Mouse (Mus musculus) erythroblast, embryonic 14.5 days (primary cell): ENCODE measurements around the gene Ppp3ca. TPM values are rescaled to one million over a fixed set of nuclear protein-coding genes. Genes with fewer than 3 reads are reported as not detected.

Source experiments
- H3K27me3 ChIP-seq: 2 replicates; pipeline ENCODE4 v1.6.1; 2012; ENCODE audit warnings: inconsistent platforms; ENCODE audit not compliant: control insufficient read depth
- H3K36me3 ChIP-seq: 2 replicates; pipeline ENCODE4 v1.6.1; 2012; ENCODE audit warnings: mild to moderate bottlenecking, inconsistent platforms; ENCODE audit not compliant: control insufficient read depth
- H3K4me1 ChIP-seq: 2 replicates; pipeline ENCODE4 v1.6.1; 2012; ENCODE audit warnings: inconsistent platforms; ENCODE audit not compliant: control insufficient read depth
- H3K4me3 ChIP-seq: replicated peaks from 2 replicates; pipeline ENCODE3; 2012; ENCODE audit warnings: moderate library complexity, mild to moderate bottlenecking, inconsistent platforms
- H3K9me3 ChIP-seq: 2 replicates; pipeline ENCODE4 v1.6.1; 2012; ENCODE audit warnings: low read length, inconsistent platforms, mixed read lengths; ENCODE audit not compliant: control insufficient read depth
- GATA1 ChIP-seq: IDR thresholded peaks from 2 replicates; pipeline ENCODE4 v1.6.1; 2012; ENCODE audit warnings: low read length, inconsistent platforms, mixed read lengths
- TAL1 ChIP-seq: IDR thresholded peaks from 3 replicates; pipeline ENCODE4 v1.6.1; 2012; ENCODE audit warnings: low read length, inconsistent platforms, mixed read lengths
- polyA plus RNA-seq: library from polyadenylated mRNA; stranded (reverse); fragments of >175 nt; gene quantifications from 2 replicates; pipeline ENCODE4 v1.2.3, GENCODE M21; 2012

Ppp3ca gene
- polyA plus RNA-seq, 1 experiment: 0.70 TPM

DNA sequence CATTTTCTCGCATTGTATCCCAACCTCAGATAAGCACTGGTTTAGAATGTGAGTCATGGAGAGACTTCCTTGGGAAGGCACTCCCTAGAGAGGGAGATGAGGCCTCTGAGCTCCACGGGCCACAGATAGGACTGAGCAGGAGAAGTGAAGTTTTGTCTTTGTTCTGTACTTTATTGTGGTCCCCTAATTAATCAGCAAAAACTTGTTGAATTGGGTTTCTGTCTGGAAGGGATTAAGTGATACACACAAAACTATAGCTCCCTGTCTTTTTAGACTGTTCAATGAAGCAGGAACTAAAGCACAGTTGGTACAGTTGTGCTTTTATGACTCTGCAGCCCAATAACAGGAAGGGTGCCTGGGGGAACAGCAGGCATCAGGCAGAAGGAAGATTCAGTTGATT lies 95.6 kb downstream of the Ppp3ca start:
- Histone ChIP-seq H3K4me3 (no peak overlapping the region), H3K9me3 (no peaks in the 10 kb centered on the region), H3K36me3 (no peaks in the 10 kb centered on the region), H3K4me1 (peaks cover 15% of the 10 kb centered on the region), H3K27me3 (no peaks in the 10 kb centered on the region)
- no peak for TF ChIP-seq TAL1
- no peak for TF ChIP-seq GATA1

DNA sequence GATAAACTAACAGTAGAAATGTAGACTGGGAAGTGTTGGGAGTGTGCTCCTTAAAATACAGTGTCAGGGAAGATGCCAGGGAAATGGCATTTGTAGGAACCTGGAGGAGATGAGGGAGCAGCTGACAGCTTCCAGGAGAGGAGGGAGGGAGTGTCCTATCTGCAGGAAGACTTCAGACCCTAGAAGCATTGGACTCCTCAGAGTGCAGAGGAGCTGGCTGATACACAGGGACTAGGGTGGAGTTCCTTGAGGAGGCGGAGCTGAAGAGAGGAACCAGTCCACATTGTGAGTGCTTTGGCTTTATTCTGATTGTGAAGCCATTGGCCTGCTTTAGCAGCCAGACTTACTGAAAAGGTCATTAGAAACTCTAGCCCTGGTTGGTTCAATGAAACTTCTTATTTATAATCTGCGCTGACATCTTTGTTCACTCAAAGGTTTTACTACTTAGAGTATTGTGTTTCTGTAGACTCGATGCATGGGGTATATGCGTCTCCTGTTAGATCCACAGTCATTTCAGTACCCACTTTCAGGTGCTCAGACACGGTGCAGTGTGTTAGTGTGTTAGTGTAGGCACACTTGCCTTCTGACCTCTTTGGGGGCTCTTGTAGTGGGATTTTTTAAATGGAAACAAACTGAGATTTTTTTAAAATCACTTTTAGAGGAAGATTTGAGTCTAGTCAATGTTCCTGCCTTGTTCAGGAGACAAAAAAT lies 99.0 kb downstream of the Ppp3ca start:
- H3K4me1 ChIP-seq: peaks cover 6% of the 10 kb centered on the region
- TF ChIP-seq GATA1: no peak
- TF ChIP-seq TAL1: no peak
- H3K27me3 ChIP-seq: no peaks in the 10 kb centered on the region

DNA sequence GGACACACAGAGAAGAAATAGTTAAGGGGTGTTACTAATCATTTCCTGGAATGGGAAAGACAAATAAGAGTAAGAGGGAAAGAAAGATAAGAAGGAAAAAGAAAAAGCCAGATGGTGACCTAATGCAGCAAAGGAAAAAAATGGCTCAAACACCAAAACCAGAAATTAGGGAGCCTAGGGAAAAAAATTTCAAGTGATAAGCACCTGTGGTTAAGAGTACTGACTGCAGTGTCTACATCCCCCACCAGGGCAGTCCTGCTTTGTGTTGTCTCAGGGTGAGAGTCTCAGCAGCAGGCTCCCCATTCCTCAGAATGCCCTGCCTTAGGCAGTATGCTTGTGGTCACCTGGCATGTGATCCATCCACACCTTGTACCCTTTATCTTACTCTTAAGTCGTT lies 99.6 kb downstream of the Ppp3ca start:
- no peaks in the 10 kb centered on the region for H3K9me3 ChIP-seq
- peaks cover 6% of the 10 kb centered on the region for H3K4me1 ChIP-seq
- no peak for TF ChIP-seq TAL1
- TF ChIP-seq GATA1: no peak
- no peak overlapping the region for H3K4me3 ChIP-seq
- no peaks in the 10 kb centered on the region for H3K36me3 ChIP-seq
- no peaks in the 10 kb centered on the region for H3K27me3 ChIP-seq

More for the DNA sequence above, 99.0 kb downstream of the Ppp3ca start:
- no peak overlapping the region for H3K4me3 ChIP-seq
- H3K36me3 ChIP-seq: no peaks in the 10 kb centered on the region
- no peaks in the 10 kb centered on the region for H3K9me3 ChIP-seq

DNA sequence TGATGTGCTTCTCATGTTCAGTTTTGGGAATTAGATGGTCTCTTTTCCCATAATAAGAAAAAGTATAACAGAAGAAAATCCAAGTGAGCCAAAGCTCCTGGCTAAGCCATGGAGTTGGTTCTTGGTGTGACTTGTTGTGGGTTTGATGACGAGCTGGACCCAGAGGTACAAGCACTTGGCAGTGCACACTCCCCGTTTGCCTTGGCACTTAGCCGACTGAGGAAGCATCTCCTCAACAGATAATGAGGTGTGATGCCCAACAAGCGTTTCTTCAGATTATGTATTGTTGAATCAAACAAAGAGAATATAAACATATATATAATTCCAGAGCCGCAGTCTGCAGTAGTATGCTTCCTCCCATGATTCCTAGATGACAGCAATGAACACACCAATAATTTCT lies 101.8 kb downstream of the Ppp3ca start:
- TF ChIP-seq TAL1 (no peak), GATA1 (no peak)
- H3K27me3 ChIP-seq: no peaks in the 10 kb centered on the region

DNA sequence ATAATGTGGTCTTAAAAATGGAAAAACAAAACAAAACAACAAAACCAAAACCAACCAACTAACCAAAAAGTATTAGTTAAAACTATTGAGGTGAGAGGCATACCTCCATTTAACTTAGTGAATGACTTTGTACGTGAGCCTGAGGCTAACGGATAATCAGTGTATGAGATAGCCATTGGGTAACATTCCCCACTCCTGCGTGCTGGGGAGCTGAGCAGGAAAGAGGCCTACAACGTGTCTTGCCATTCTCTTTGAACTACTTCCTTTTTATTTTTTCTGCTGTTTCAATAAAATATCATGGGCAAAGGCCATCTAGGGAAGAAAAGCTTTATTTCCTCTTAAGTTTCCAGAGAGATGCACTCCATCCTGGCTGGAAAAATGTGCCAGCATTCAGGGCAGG lies 103.3 kb downstream of the Ppp3ca start:
- H3K4me1 ChIP-seq: peaks cover 6% of the 10 kb centered on the region
- no peak overlapping the region for H3K4me3 ChIP-seq
- H3K9me3 ChIP-seq: no peaks in the 10 kb centered on the region
- no peaks in the 10 kb centered on the region for H3K27me3 ChIP-seq
- no peak for TF ChIP-seq GATA1
- TF ChIP-seq TAL1: no peak
- H3K36me3 ChIP-seq: no peaks in the 10 kb centered on the region

More for the DNA sequence above, 101.8 kb downstream of the Ppp3ca start:
- H3K9me3 ChIP-seq: no peaks in the 10 kb centered on the region
- peaks cover 6% of the 10 kb centered on the region for H3K4me1 ChIP-seq
- no peaks in the 10 kb centered on the region for H3K36me3 ChIP-seq
- H3K4me3 ChIP-seq: no peak overlapping the region

DNA sequence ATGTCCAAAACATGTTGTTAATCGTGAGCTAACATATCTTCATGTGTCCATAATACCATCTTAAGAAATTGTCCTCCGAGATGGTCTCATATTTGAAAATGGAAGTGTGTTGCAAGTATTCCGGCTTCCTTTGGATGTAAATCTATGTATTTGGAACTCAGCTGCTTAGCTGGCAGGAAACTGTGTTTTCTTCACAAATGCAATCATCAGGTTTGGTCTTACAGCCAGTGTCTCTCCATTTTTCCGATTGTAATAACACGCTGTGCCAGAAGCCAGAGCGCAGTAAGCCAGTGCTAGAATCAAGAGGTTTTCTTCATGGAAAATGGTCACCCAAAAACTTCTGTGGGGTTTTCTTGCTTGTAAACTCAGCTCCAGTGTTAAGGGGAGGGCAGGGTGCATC lies 104.3 kb downstream of the Ppp3ca start:
- H3K36me3 ChIP-seq: no peaks in the 10 kb centered on the region
- no peaks in the 10 kb centered on the region; the same call in 1 of the 2 replicates for H3K4me1 ChIP-seq
- H3K9me3 ChIP-seq: no peaks in the 10 kb centered on the region
- no peak for TF ChIP-seq TAL1
- TF ChIP-seq GATA1: no peak
- H3K4me3 ChIP-seq: no peak overlapping the region
- H3K27me3 ChIP-seq: no peaks in the 10 kb centered on the region

DNA sequence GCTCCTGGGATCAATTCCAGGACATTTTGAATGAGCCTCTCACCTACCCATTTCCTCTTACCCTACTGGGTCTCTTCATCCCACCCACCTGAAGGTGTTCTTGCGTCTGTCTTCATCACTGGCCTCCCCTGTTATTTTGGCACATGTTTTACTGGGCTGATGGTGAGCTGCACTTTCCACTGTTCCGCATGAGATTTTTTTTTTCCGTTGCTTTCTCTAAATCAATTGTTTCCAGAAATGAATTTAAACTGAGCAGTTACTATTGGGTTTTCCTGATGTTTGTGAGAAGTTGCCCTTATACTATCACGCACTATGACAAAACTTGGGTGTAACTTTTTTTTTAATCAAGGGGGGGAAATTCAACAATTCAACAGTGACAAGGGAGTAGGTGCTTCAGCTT lies 106.6 kb downstream of the Ppp3ca start:
- Histone ChIP-seq H3K36me3 (no peaks in the 10 kb centered on the region), H3K4me1 (no peaks in the 10 kb centered on the region)
- TF ChIP-seq TAL1: no peak
- no peak for TF ChIP-seq GATA1

DNA sequence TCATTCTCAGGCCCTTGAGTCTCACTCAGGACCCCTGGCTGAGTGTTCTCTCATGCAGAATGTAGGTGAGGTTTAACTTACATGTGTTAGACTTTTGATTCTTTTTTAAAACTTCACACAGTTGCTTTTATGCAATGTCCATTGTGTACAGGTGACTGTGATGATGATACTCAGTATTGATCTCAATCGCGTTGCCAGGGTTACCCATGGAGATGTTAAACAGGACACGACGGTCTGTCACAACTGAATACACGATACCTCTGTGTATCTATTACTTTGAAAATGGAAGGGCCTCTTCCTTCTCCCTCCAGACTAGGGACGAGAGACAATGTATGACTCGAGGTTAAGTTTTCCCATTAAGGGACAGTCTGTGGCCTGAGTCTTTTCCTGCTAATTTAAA lies 107.5 kb downstream of the Ppp3ca start:
- Histone ChIP-seq H3K36me3 (no peaks in the 10 kb centered on the region), H3K4me3 (no peak overlapping the region), H3K27me3 (no peaks in the 10 kb centered on the region), H3K9me3 (no peaks in the 10 kb centered on the region), H3K4me1 (no peaks in the 10 kb centered on the region)
- TF ChIP-seq TAL1: no peak
- no peak for TF ChIP-seq GATA1

More for the DNA sequence above, 106.6 kb downstream of the Ppp3ca start:
- Histone ChIP-seq H3K9me3 (no peaks in the 10 kb centered on the region), H3K27me3 (no peaks in the 10 kb centered on the region), H3K4me3 (no peak overlapping the region)

DNA sequence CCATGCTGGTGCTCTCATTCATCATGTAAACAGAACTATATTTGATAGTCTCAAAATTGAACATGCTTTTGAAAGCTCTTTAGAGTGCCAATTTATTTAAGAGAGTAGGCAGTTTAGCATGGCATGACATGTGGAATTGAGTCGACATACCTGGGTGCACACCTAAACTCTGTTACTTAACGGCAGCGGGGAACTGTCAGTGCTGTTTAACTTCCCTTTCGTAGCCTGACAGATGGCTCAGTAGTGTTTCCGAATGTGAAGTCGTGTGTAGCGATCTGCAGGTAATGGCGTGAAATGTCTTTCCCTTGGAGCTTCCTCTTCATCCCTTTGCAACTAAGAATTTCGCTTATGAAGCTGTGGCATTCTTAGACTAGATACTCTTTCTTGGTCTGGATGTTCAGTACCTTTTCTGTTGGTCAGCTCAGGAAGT lies 107.9 kb downstream of the Ppp3ca start:
- no peak for TF ChIP-seq GATA1
- TF ChIP-seq TAL1: no peak
- H3K4me3 ChIP-seq: no peak overlapping the region
- H3K9me3 ChIP-seq: no peaks in the 10 kb centered on the region
- H3K27me3 ChIP-seq: no peaks in the 10 kb centered on the region
- H3K36me3 ChIP-seq: no peaks in the 10 kb centered on the region
- no peaks in the 10 kb centered on the region for H3K4me1 ChIP-seq

DNA sequence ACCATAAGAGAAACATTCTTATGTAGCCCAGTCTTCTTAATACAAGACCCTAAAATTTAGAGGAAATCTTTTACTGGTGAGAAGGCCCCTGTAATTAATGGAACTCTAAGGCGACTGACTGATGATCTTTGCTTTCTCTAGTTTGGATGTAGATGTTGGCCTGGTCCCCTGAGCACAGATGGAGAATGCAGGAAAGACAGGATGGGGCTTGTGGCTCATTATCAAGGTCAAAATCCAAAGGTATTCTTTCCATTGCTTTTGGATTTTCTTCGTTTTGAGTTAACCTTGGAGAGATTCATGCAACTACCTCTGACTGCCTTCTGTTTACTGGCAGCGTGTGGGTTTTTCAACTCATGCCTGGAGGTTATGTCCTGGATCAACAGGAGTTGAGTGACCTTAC lies 110.4 kb downstream of the Ppp3ca start:
- Histone ChIP-seq H3K4me1 (no peaks in the 10 kb centered on the region), H3K36me3 (no peaks in the 10 kb centered on the region), H3K9me3 (no peaks in the 10 kb centered on the region), H3K4me3 (no peak overlapping the region), H3K27me3 (no peaks in the 10 kb centered on the region)
- TF ChIP-seq GATA1 (no peak), TAL1 (no peak)
